Mouse (Mus musculus): Measurements from ENCODE around the gene Ehd1. TPM values are rescaled to one million over a fixed set of nuclear protein-coding genes. Genes with fewer than 3 reads are reported as not detected.

Gene Ehd1
- total and polyA plus RNA-seq, 3 experiments: 65.9 to 105 TPM; not detected in 1

- peak; percentile 95 to 98 (median 98) for TF ChIP-seq CTCF (IDR thresholded peaks at IDR 0.05 in 2 of 3, conservative IDR thresholded peaks at IDR 0.05 in 1 of 3; ENCODE audit: control insufficient read depth in 1 of 3, insufficient read depth in 1 of 3, low read depth in 2 of 3, low read length in 3 of 3, poor library complexity in 1 of 3, severe bottlenecking in 1 of 3)
- TF ChIP-seq ZC3H11A (IDR thresholded peaks at IDR 0.05; ENCODE audit: low read depth, low read length): peak; percentile 96
- no peak for TF ChIP-seq GATA1 (IDR thresholded peaks at IDR 0.05; ENCODE audit: low read depth, low read length)
Observed at GRCm38 (mm10) chr19:6304787-6305516, 28.4 kb downstream of the Ehd1 start (continued).

DNA sequence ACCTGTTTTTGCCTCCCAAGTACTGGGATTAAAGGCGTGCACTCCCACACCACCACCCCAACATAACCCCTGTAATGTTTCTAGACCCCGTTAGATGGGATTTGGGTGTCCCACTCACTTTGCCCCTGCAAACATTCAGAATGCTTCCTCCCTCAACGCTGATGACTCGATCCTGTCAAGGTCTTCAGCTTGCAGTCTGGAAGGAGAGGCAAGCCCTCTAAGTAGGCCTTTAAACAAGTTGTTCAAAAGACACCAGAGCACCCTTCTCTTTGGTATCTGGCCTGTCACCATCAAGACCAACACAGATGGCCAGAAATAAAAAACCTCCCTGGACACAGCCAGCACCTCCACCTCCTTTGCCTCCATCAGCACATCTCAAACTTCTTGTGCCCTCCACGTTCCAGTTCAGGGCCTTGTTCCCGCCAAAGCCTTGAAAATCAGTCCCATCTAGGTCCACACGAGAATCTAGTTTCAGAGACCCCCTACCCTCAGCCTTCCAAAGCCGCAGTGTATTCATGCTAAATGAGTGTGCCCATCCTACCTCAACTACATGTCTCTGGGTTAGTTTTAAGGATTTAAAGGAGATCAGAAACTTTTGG is 29.1 kb downstream of the Ehd1 start:
- DNase-seq (ENCODE audit: low read depth, low spot score): peak; percentile 42
- H3K9me3 ChIP-seq (replicated peaks; ENCODE audit: insufficient read depth, low read length): no peaks in the 10 kb centered on the region
- H3K27ac ChIP-seq (ENCODE audit: control insufficient read depth, low read depth, low read length): peak overlapping the region; percentile 3
- peak overlapping the region; percentile 76 for H3K9ac ChIP-seq (ENCODE audit: control insufficient read depth, low read depth, low read length, poor library complexity, severe bottlenecking)
- peak overlapping the region; percentile 55 to 73 for H3K4me3 ChIP-seq (ENCODE audit: control insufficient read depth in 1 of 2, insufficient read depth in 1 of 2, low read depth in 2 of 2, low read length in 2 of 2)
- TF ChIP-seq GATA1 (IDR thresholded peaks at IDR 0.05; ENCODE audit: low read depth, low read length) (no peak), NELFE (IDR thresholded peaks at IDR 0.05; ENCODE audit: low read depth, low read length) (0 out of 2 replicates have a peak, but pooled peaks have one; percentile 11)
- H3K4me1 ChIP-seq (ENCODE audit: control insufficient read depth in 1 of 2, insufficient read depth in 2 of 2, low read length in 2 of 2): peaks cover 14 to 23% of the 10 kb centered on the region in 2 experiments
- H3K27me3 ChIP-seq (ENCODE audit: control insufficient read depth in 1 of 2, insufficient read depth in 2 of 2, low read length in 2 of 2): no peaks in the 10 kb centered on the region
- H3K79me2 ChIP-seq (ENCODE audit: control insufficient read depth, insufficient read depth, low read length, poor library complexity): no peaks in the 10 kb centered on the region; the same call in 1 of the 2 replicates
- H3K36me3 ChIP-seq (ENCODE audit: control insufficient read depth in 1 of 2, insufficient read depth in 2 of 2, low read length in 2 of 2): peaks cover 0 to 22% of the 10 kb centered on the region in 2 experiments; a peak in 2 of 4 replicates

- peak within 1 kb of the TSS; percentile 66 to 73 for H3K4me3 ChIP-seq (ENCODE audit: control insufficient read depth in 1 of 2, insufficient read depth in 1 of 2, low read depth in 2 of 2, low read length in 2 of 2)
- H3K36me3 ChIP-seq (ENCODE audit: control insufficient read depth in 1 of 2, insufficient read depth in 2 of 2, low read length in 2 of 2): peaks cover 0 to 18% of the 10 kb centered on the region in 2 experiments; a peak in 2 of 4 replicates
- peak within 1 kb of the TSS; percentile 64 for H3K27ac ChIP-seq (ENCODE audit: control insufficient read depth, low read depth, low read length)
- no peaks in the 10 kb centered on the region for H3K9me3 ChIP-seq (replicated peaks; ENCODE audit: insufficient read depth, low read length)
- H3K4me1 ChIP-seq (ENCODE audit: control insufficient read depth in 1 of 2, insufficient read depth in 2 of 2, low read length in 2 of 2): peaks cover 12 to 18% of the 10 kb centered on the region in 2 experiments
- peak; percentile 80 for DNase-seq (ENCODE audit: low read depth, low spot score)
- no peaks in the 10 kb centered on the region for H3K27me3 ChIP-seq (ENCODE audit: control insufficient read depth in 1 of 2, insufficient read depth in 2 of 2, low read length in 2 of 2)
- H3K79me2 ChIP-seq (ENCODE audit: control insufficient read depth, insufficient read depth, low read length, poor library complexity): no peaks in the 10 kb centered on the region; the same call in 1 of the 2 replicates
- peak within 1 kb of the TSS; percentile 76 for H3K9ac ChIP-seq (ENCODE audit: control insufficient read depth, low read depth, low read length, poor library complexity, severe bottlenecking)
- no peak for TF ChIP-seq CTCF (IDR thresholded peaks at IDR 0.05 in 2 of 3, conservative IDR thresholded peaks at IDR 0.05 in 1 of 3; ENCODE audit: control insufficient read depth in 1 of 3, insufficient read depth in 1 of 3, low read depth in 2 of 3, low read length in 3 of 3, poor library complexity in 1 of 3, severe bottlenecking in 1 of 3)
- TF ChIP-seq NRF1 (IDR thresholded peaks at IDR 0.05; ENCODE audit: insufficient read depth, low read depth, low read length, poor library complexity, severe bottlenecking): no peak
- 0 out of 2 replicates have a peak, but pooled peaks have one; percentile 11 for TF ChIP-seq SIN3A (IDR thresholded peaks at IDR 0.05; ENCODE audit: low read length)
- TF ChIP-seq MAFK (IDR thresholded peaks at IDR 0.05; ENCODE audit: borderline replicate concordance, low read depth, low read length): no peak
- peak; percentile 70 for TF ChIP-seq ELF1 (IDR thresholded peaks at IDR 0.05; ENCODE audit: low read depth, low read length)
- no peak for TF ChIP-seq GABPA (IDR thresholded peaks at IDR 0.05; ENCODE audit: low read depth, low read length)
- no peak for TF ChIP-seq MEF2A (IDR thresholded peaks at IDR 0.05; ENCODE audit: extremely low read depth, insufficient replicate concordance, low read depth, low read length, poor library complexity, severe bottlenecking)
- peak; percentile 85 for TF ChIP-seq HCFC1 (IDR thresholded peaks at IDR 0.05; ENCODE audit: low read depth, low read length)
Observed at GRCm38 (mm10) chr19:6306137-6306551, 29.6 kb downstream of the Ehd1 start, which contains the start of gene Cdc42bpg. Gene Cdc42bpg, plus strand, starts transcription at chr19:6306456.
